ENCODE assay signal across 8 mouse cellular contexts in the genomic region with DNA sequence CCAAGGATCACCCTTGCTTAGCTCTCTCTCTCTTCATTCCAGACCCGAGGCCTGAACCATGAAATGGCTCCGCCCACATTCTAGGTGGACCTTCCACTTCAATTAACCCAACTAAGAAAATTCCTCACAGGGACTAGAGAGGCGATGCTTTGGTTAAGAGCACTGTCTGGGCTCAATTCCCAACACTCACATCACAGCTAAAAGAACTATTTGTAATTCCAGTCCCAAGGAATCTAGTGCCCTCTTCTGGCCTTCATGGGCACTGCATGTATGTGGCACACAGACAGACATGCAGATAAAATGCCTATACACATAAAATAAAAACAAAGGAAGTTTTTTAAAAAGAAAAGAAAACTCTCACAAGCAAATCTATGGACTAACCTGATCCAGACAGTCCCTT. TPM values are rescaled to one million over a fixed set of nuclear protein-coding genes. Genes with fewer than 3 reads are reported as not detected.
DNase-seq lines count a peak whose midpoint lies in the region; ATAC-seq and TF ChIP-seq lines count a peak whose summit lies in the region.

No protein-coding gene starts in this region.

- no peak overlapping the region for H3K9ac ChIP-seq in kidney, embryonic 14.5 days (ENCODE audit: low read depth, low read length)
- no peak overlapping the region for H3K9ac ChIP-seq in heart, postnatal 0 days (replicated peaks; ENCODE audit: low read depth, low read length)

- no peak overlapping the region for H3K27ac ChIP-seq in kidney, embryonic 14.5 days (ENCODE audit: low read depth, low read length)
- no peak overlapping the region for H3K27ac ChIP-seq in heart, postnatal 0 days (ENCODE audit: low read depth)

- H3K4me3 ChIP-seq in kidney, embryonic 14.5 days (ENCODE audit: low read length), result no peak overlapping the region
- no peak overlapping the region for H3K4me3 ChIP-seq in heart, postnatal 0 days (ENCODE audit: low read depth, low read length)

- no peaks in the 10 kb centered on the region for H3K27me3 ChIP-seq in kidney, embryonic 14.5 days (ENCODE audit: control insufficient read depth, insufficient read depth, low read length)
- H3K27me3 ChIP-seq in heart, postnatal 0 days (ENCODE audit: control insufficient read depth, insufficient read depth, low read length), result no peaks in the 10 kb centered on the region

- 30% methylated on average over 3 of the region's 3 CpGs for WGBS in kidney, embryonic 14.5 days
- WGBS in heart, postnatal 0 days, result 17% methylated on average over 3 of the region's 3 CpGs

- H3K4me2 ChIP-seq in kidney, embryonic 14.5 days (replicated peaks; ENCODE audit: low read depth, low read length), result no peak overlapping the region
- no peak overlapping the region for H3K4me2 ChIP-seq in heart, postnatal 0 days (ENCODE audit: low read depth, low read length)

- H3K36me3 ChIP-seq in kidney, embryonic 14.5 days (ENCODE audit: control insufficient read depth, insufficient read depth, low read length), result no peaks in the 10 kb centered on the region
- no peaks in the 10 kb centered on the region for H3K36me3 ChIP-seq in heart, postnatal 0 days (replicated peaks; ENCODE audit: control insufficient read depth, insufficient read depth, low read length)

- H3K4me1 ChIP-seq in kidney, embryonic 14.5 days (ENCODE audit: control insufficient read depth, insufficient read depth, low read length), result no peaks in the 10 kb centered on the region
- no peaks in the 10 kb centered on the region for H3K4me1 ChIP-seq in heart, postnatal 0 days (ENCODE audit: control insufficient read depth, insufficient read depth)

- peak; percentile 30 for DNase-seq in kidney, adult 11 months
- DNase-seq in ZHBTc4 (ENCODE audit: low read depth, low spot score), result peak; percentile 76
- DNase-seq in embryo, embryonic 10 days (ENCODE audit: low spot score), result peak; percentile 79
- peak; percentile 24 for DNase-seq in heart, postnatal 0 days (ENCODE audit: low spot score)
- DNase-seq in layer of hippocampus, adult 9-11 months, result peak; percentile 77
- DNase-seq in thymus, postnatal 14 days, result peak; percentile 50

- H3K9me3 ChIP-seq in kidney, embryonic 14.5 days (ENCODE audit: control insufficient read depth, low read length), result no peaks in the 10 kb centered on the region
- H3K9me3 ChIP-seq in heart, postnatal 0 days (replicated peaks; ENCODE audit: control insufficient read depth, low read length), result no peaks in the 10 kb centered on the region

- peak; percentile 88 for TF ChIP-seq CTCF in heart, postnatal 0 days (IDR thresholded peaks at IDR 0.05; ENCODE audit: low read depth)

- no peak for TF ChIP-seq EP300 in heart, postnatal 0 days (IDR thresholded peaks at IDR 0.05; ENCODE audit: low read depth)

- no peak for ATAC-seq in kidney, embryonic 14.5 days (ENCODE audit: low FRiP score, low TSS enrichment)
- ATAC-seq in heart, postnatal 0 days (ENCODE audit: insufficient read depth, low read depth), result 0 out of 2 replicates have a peak, but pooled peaks have one; percentile 24
- ATAC-seq in megakaryocyte-erythroid progenitor cell, adult 5-6 weeks (replicated peaks; ENCODE audit: low FRiP score, low TSS enrichment, poor library complexity, severe bottlenecking), result peak; percentile 53; the same call in 1 of the 2 replicates

RNA-seq across cellular contexts. Expression of a gene that starts 27.4 kb away (rescaled TPM):
- 0.17 and 0.93 TPM in 2 replicates for polyA plus RNA-seq in kidney, embryonic 14.5 days (2014; fragmentation: Nextera tagmentation; extraction: Ambion mirVana)
- total RNA-seq in heart, postnatal 0 days (2014; rRNA removed; ENCODE audit: low replicate concordance), result not detected in 2 replicates
- polyA plus RNA-seq in heart, postnatal 0 days (2015; fragmentation: Nextera tagmentation; extraction: Ambion mirVana), result 0.12 TPM in 1 of 2 replicates, not detected in the other
- not detected in 2 replicates for total RNA-seq in megakaryocyte-erythroid progenitor cell, adult 5-6 weeks (2014; fragmentation: Nextera tagmentation)
- total RNA-seq in megakaryocyte-erythroid progenitor cell, adult 5-6 weeks (2017), result not detected in 2 replicates

RNA-seq across cellular contexts. Expression of a gene that starts 33.1 kb away (rescaled TPM):
- 0.14 and 0.18 TPM in 2 replicates for polyA plus RNA-seq in kidney, embryonic 14.5 days (2014; fragmentation: Nextera tagmentation; extraction: Ambion mirVana)
- 0.23 TPM in 1 of 2 replicates, not detected in the other for total RNA-seq in heart, postnatal 0 days (2014; rRNA removed; ENCODE audit: low replicate concordance)
- polyA plus RNA-seq in heart, postnatal 0 days (2015; fragmentation: Nextera tagmentation; extraction: Ambion mirVana), result 0.08 TPM in 1 of 2 replicates, not detected in the other
- not detected in 2 replicates for total RNA-seq in megakaryocyte-erythroid progenitor cell, adult 5-6 weeks (2014; fragmentation: Nextera tagmentation)
- not detected in 2 replicates for total RNA-seq in megakaryocyte-erythroid progenitor cell, adult 5-6 weeks (2017)

Comparison
In these comparisons a context has a peak if more than half of its experiments do, and no peak if none do; other contexts are left out.
1. DNase-seq: peak in every context shown above with its lines; median percentile 79 in embryo, embryonic 10 days; 77 in layer of hippocampus, adult 9-11 months; 76 in ZHBTc4; 50 in thymus, postnatal 14 days; 30 in kidney, adult 11 months; 24 in heart, postnatal 0 days.